Mouse (Mus musculus): ENCODE measurements around the gene Col19a1. TPM values are rescaled to one million over a fixed set of nuclear protein-coding genes. Genes with fewer than 3 reads are reported as not detected.

Gene Col19a1
- polyA plus RNA-seq, 1 experiment = 0.32 TPM

DNA sequence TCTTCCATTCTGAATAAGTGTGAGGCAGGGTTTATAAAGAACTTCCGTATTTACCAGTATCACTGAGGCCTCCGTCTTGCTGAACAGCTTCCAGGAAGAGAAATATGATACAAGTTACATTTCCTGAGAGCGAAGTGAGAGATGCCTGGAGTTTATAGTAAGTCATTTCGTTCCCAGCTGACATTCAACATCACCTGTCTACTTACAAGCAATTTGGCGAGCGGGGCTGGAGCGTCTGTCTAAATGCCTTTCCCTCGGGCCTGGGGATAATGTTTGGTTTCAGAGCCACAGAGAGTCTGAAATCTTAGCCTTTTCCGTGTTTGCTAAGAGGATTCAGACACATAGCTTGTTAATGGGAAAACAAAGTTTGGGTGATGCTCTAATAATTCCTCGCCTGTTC is 37.2 kb downstream of the Col19a1 start:
- Histone ChIP-seq H3K27ac (ENCODE audit: insufficient read depth, low read length) (no peak overlapping the region), H3K4me3 (ENCODE audit: insufficient read depth, low read length) (no peak overlapping the region), H3K4me1 (ENCODE audit: control insufficient read depth, insufficient read depth, low read length) (peaks cover 6% of the 10 kb centered on the region)
- TF ChIP-seq CTCF (IDR thresholded peaks at IDR 0.05; ENCODE audit: borderline replicate concordance, insufficient read depth, low read length) (no peak), POLR2A (IDR thresholded peaks at IDR 0.05; ENCODE audit: low read depth, low read length) (no peak)

DNA sequence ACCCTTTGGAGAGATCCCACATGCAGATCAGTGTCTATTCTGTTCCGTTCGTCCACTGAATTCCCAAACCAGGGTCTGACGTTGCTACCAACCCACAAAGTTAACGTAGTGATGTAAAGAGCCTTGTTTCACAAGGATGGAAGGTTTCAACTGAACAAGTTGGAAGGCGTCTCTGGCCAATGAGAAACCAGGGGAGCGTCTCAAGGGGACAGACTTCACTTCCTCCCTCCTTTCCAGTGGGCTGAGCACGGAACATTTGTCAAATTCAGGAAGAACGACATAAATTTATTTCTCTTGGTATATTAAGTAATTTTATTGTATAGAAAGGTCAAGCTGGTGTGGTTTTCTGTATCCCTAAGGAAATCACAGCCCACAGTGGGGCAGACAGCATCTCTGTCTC is 38.2 kb downstream of the Col19a1 start:
- Histone ChIP-seq H3K27ac (ENCODE audit: insufficient read depth, low read length) (no peak overlapping the region), H3K4me1 (ENCODE audit: control insufficient read depth, insufficient read depth, low read length) (peaks cover 6% of the 10 kb centered on the region), H3K4me3 (ENCODE audit: insufficient read depth, low read length) (no peak overlapping the region)
- TF ChIP-seq CTCF (IDR thresholded peaks at IDR 0.05; ENCODE audit: borderline replicate concordance, insufficient read depth, low read length) (no peak), POLR2A (IDR thresholded peaks at IDR 0.05; ENCODE audit: low read depth, low read length) (no peak)

GRCm38 (mm10) chr1:24547574-24547973 is 39.7 kb downstream of the Col19a1 start:
- Histone ChIP-seq H3K27ac (ENCODE audit: insufficient read depth, low read length) (no peak overlapping the region), H3K4me1 (ENCODE audit: control insufficient read depth, insufficient read depth, low read length) (peaks cover 4% of the 10 kb centered on the region), H3K4me3 (ENCODE audit: insufficient read depth, low read length) (no peak overlapping the region)
- TF ChIP-seq POLR2A (IDR thresholded peaks at IDR 0.05; ENCODE audit: low read depth, low read length) (no peak), CTCF (IDR thresholded peaks at IDR 0.05; ENCODE audit: borderline replicate concordance, insufficient read depth, low read length) (no peak)

DNA sequence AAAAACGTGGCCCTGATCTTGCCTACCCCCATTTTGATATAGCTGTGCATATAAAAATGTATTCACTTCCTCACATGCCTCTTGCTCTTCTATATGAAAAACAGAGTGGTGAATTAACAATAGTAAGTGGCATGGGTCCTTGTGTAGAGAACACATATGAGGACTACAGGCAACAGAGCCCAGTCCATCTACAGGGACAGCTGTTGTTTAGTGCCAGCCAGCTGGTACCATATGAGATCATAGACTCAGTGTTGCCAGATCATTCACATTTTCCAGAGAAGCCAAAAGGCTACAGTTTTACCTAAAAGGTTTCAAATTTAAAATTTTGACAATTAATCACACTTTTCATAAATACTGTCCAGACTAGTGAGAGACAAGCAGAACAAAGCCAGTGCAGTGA is 47.4 kb downstream of the Col19a1 start:
- Histone ChIP-seq H3K27ac (ENCODE audit: insufficient read depth, low read length) (no peak overlapping the region), H3K4me3 (ENCODE audit: insufficient read depth, low read length) (no peak overlapping the region), H3K4me1 (ENCODE audit: control insufficient read depth, insufficient read depth, low read length) (no peaks in the 10 kb centered on the region)
- TF ChIP-seq CTCF (IDR thresholded peaks at IDR 0.05; ENCODE audit: borderline replicate concordance, insufficient read depth, low read length) = no peak
- TF ChIP-seq POLR2A (IDR thresholded peaks at IDR 0.05; ENCODE audit: low read depth, low read length) = no peak

DNA sequence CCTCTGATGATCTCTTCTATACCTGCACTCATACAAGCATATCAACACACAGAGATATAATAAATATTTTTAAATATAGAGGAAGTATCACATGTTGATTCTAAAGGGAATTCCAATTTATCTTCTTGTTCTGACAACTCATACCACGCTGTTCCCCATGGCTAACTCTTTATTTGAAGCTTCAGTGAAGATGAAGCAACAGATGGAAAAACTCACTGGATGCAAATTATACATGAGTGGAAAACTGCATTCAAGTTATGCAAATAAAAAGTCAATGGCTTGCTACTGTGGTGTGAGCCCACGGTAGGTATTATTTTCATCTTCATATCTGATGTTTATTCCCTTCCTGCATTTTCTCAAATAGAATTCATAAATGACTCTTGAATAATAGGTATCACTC is 60.1 kb downstream of the Col19a1 start:
- no peak overlapping the region for H3K27ac ChIP-seq (ENCODE audit: insufficient read depth, low read length)
- no peaks in the 10 kb centered on the region for H3K4me1 ChIP-seq (ENCODE audit: control insufficient read depth, insufficient read depth, low read length)
- TF ChIP-seq POLR2A (IDR thresholded peaks at IDR 0.05; ENCODE audit: low read depth, low read length) = no peak
- TF ChIP-seq CTCF (IDR thresholded peaks at IDR 0.05; ENCODE audit: borderline replicate concordance, insufficient read depth, low read length) = no peak
- no peak overlapping the region for H3K4me3 ChIP-seq (ENCODE audit: insufficient read depth, low read length)

DNA sequence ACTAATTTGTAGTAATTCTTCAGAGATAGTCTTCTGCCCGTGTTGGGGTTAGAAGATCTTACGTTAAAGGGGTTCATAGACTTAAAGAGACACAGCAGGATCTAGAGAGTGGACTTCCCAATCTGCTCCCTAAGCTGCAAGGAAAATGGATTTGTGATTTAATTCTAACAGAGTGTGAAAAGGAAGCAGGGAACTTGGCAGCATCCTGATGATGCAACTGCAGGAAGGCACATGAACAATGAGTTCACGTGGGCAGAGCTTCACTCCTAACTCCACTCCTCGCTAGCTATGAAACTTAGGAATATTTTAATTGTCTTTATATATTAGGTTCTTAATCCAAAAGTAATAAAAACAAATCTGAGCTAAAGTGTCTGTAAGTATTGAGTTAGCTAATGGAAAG is 69.8 kb downstream of the Col19a1 start:
- TF ChIP-seq CTCF (IDR thresholded peaks at IDR 0.05; ENCODE audit: borderline replicate concordance, insufficient read depth, low read length) = no peak
- TF ChIP-seq POLR2A (IDR thresholded peaks at IDR 0.05; ENCODE audit: low read depth, low read length) = no peak
- no peaks in the 10 kb centered on the region; the same call in 1 of the 2 replicates for H3K4me1 ChIP-seq (ENCODE audit: control insufficient read depth, insufficient read depth, low read length)
- H3K4me3 ChIP-seq (ENCODE audit: insufficient read depth, low read length) = no peak overlapping the region
- no peak overlapping the region for H3K27ac ChIP-seq (ENCODE audit: insufficient read depth, low read length)

DNA sequence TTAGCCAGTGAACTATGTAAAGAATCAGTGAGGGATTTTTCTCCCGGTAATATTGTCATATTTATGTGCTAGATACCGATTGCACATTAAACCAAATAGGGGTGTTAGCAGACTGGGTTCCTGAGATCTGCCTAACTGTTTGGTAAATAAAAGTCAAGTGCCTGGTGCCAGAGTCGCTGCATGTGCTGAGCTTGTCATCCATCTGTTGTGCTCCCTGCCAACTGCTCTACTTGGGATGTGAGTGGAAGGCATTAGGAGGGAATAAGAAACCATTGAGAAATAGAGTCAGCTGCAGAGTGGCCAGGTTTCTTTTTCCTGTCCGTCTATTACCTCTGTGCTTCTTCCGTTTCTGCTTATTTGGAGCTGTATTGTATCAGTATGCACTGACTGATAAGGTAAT is 71.9 kb downstream of the Col19a1 start:
- no peaks in the 10 kb centered on the region; the same call in 1 of the 2 replicates for H3K4me1 ChIP-seq (ENCODE audit: control insufficient read depth, insufficient read depth, low read length)
- no peak overlapping the region for H3K4me3 ChIP-seq (ENCODE audit: insufficient read depth, low read length)
- H3K27ac ChIP-seq (ENCODE audit: insufficient read depth, low read length) = no peak overlapping the region
- no peak for TF ChIP-seq POLR2A (IDR thresholded peaks at IDR 0.05; ENCODE audit: low read depth, low read length)
- no peak for TF ChIP-seq CTCF (IDR thresholded peaks at IDR 0.05; ENCODE audit: borderline replicate concordance, insufficient read depth, low read length)

- Histone ChIP-seq H3K27ac (ENCODE audit: insufficient read depth, low read length) (no peak overlapping the region), H3K4me3 (ENCODE audit: insufficient read depth, low read length) (no peak overlapping the region), H3K4me1 (ENCODE audit: control insufficient read depth, insufficient read depth, low read length) (no peaks in the 10 kb centered on the region; the same call in 1 of the 2 replicates)
- TF ChIP-seq CTCF (IDR thresholded peaks at IDR 0.05; ENCODE audit: borderline replicate concordance, insufficient read depth, low read length) = no peak
- TF ChIP-seq POLR2A (IDR thresholded peaks at IDR 0.05; ENCODE audit: low read depth, low read length) = no peak
Measured at GRCm38 (mm10) chr1:24511536-24511935, 75.7 kb downstream of the Col19a1 start.

DNA sequence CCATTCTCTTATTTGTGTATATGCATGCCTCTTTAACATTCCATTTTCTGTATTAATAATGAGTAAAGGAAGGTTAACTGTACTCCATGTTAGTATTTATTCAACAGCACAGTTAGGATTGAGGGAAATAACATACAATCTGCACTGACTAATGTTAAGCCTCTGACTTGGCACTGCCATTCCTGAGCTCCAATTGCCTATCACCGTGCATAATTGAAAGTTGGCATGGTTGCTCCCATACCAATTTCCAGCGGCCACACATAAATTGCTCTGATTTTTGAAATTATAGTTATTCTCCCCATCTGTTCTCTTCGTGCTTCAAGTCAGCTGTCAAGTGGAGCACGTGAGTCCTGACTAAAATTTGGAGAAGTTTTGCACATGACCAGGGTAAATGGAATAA is 91.9 kb downstream of the Col19a1 start:
- no peaks in the 10 kb centered on the region for H3K4me1 ChIP-seq (ENCODE audit: control insufficient read depth, insufficient read depth, low read length)
- TF ChIP-seq CTCF (IDR thresholded peaks at IDR 0.05; ENCODE audit: borderline replicate concordance, insufficient read depth, low read length) = no peak
- no peak for TF ChIP-seq POLR2A (IDR thresholded peaks at IDR 0.05; ENCODE audit: low read depth, low read length)
- H3K4me3 ChIP-seq (ENCODE audit: insufficient read depth, low read length) = no peak overlapping the region

DNA sequence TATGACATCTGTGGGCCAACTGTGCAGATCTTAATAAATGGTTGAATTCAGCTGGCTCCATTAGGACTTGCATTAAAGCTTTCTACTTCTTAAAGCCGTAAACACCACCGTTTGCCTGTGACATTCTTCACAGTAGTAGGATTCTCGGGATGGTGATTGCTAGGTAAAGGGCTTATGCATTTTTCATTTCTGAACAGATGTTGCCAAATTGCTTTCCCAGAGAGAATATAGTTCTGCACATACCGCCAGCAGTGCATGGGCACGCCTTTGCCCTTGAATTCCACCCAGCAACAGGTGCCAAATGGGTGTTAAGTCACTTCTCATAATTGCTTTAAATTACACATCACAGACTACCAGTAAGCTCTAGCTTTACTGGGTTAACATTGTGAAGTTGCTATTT is 103.1 kb downstream of the Col19a1 start:
- Histone ChIP-seq H3K4me3 (ENCODE audit: insufficient read depth, low read length) (no peak overlapping the region), H3K4me1 (ENCODE audit: control insufficient read depth, insufficient read depth, low read length) (no peaks in the 10 kb centered on the region), H3K27ac (ENCODE audit: insufficient read depth, low read length) (no peak overlapping the region)
- no peak for TF ChIP-seq POLR2A (IDR thresholded peaks at IDR 0.05; ENCODE audit: low read depth, low read length)
- no peak for TF ChIP-seq CTCF (IDR thresholded peaks at IDR 0.05; ENCODE audit: borderline replicate concordance, insufficient read depth, low read length)

More for the DNA sequence above, 91.9 kb downstream of the Col19a1 start:
- H3K27ac ChIP-seq (ENCODE audit: insufficient read depth, low read length) = no peak overlapping the region

All from embryonic fibroblast, embryonic 13.5 days (primary cell).